Mouse (Mus musculus) kidney, embryonic 16.5 days (tissue): ENCODE data around the gene Acp7. TPM values are rescaled to one million over a fixed set of nuclear protein-coding genes. Genes with fewer than 3 reads are reported as not detected.

Experiments used
- microRNA-seq: library from miRNA; unstranded; fragments of <30 nt; microRNA quantifications from one replicate; pipeline ENCODE4, GENCODE M21; 2016
- polyA plus RNA-seq: library from polyadenylated mRNA; unstranded; fragments of >200 nt; fragmentation: Nextera tagmentation; extraction: Ambion mirVana; gene quantifications from 2 replicates; pipeline ENCODE4 v1.2.1, GENCODE M21; 2015

The Acp7 gene
- polyA plus RNA-seq, 1 experiment from 2014 or later, result not detected

Small RNAs within 50 kb of the gene (microRNA-seq; reads per million reads assigned to microRNA genes)
- gene Mir7049, result 0.63 reads per million

Other genes with a start within 250 kb of the Acp7 start
- gene Med29, start 238.6 kb downstream of the Acp7 start, polyA plus RNA-seq, result 52.9 and 55.9 TPM in 2 replicates
- 97.4 and 108 TPM in 2 replicates for gene Paf1, start 238.4 kb downstream of the Acp7 start, polyA plus RNA-seq
- gene Gmfg, start 193.9 kb downstream of the Acp7 start, polyA plus RNA-seq, result 13.6 and 15.5 TPM in 2 replicates
- gene Lrfn1, start 179.4 kb downstream of the Acp7 start, polyA plus RNA-seq, result 2.2 and 2.8 TPM in 2 replicates
- not detected in 2 replicates for gene Ifnl2, start 120.9 kb downstream of the Acp7 start, polyA plus RNA-seq
- not detected in 2 replicates for gene Ifnl3, start 108.5 kb downstream of the Acp7 start, polyA plus RNA-seq
- gene Sycn, start 90.4 kb downstream of the Acp7 start, polyA plus RNA-seq, result not detected in 2 replicates
- 0.18 TPM in 1 of 2 replicates, not detected in the other for gene Nccrp1, start 84.1 kb downstream of the Acp7 start, polyA plus RNA-seq
- gene Samd4b, start 33.2 kb downstream of the Acp7 start, polyA plus RNA-seq, result 16.7 and 20.7 TPM in 2 replicates
- gene Pak4, start 33.1 kb downstream of the Acp7 start, polyA plus RNA-seq, result 78.4 and 79.6 TPM in 2 replicates
- 7.0 and 7.2 TPM in 2 replicates for gene Fbxo27, start 61.5 kb upstream of the Acp7 start, polyA plus RNA-seq
- 9.4 and 9.9 TPM in 2 replicates for gene Fbxo17, start 85.5 kb upstream of the Acp7 start, polyA plus RNA-seq
- gene Mrps12, start 110.5 kb upstream of the Acp7 start, polyA plus RNA-seq, result 141 and 143 TPM in 2 replicates
- 32.8 and 34.2 TPM in 2 replicates for gene Sars2, start 110.7 kb upstream of the Acp7 start, polyA plus RNA-seq
- gene Ccer2, start 124.8 kb upstream of the Acp7 start, polyA plus RNA-seq, result not detected in 2 replicates
- gene Sirt2, start 135.4 kb upstream of the Acp7 start, polyA plus RNA-seq, result 67.3 and 75.0 TPM in 2 replicates
- 48.5 and 53.2 TPM in 2 replicates for gene Nfkbib, start 136.2 kb upstream of the Acp7 start, polyA plus RNA-seq
- gene Rinl, start 157.6 kb upstream of the Acp7 start, polyA plus RNA-seq, result 7.0 and 7.7 TPM in 2 replicates
- gene Hnrnpl, start 177.2 kb upstream of the Acp7 start, polyA plus RNA-seq, result 204 and 224 TPM in 2 replicates
- 198 and 214 TPM in 2 replicates for gene Ech1, start 193.9 kb upstream of the Acp7 start, polyA plus RNA-seq
- gene Lgals4, start 202.5 kb upstream of the Acp7 start, polyA plus RNA-seq, result 10.8 and 12.8 TPM in 2 replicates
- 1.3 and 2.3 TPM in 2 replicates for gene Lgals7, start 232.5 kb upstream of the Acp7 start, polyA plus RNA-seq